Mouse (Mus musculus): ENCODE results near the gene Scrn3. TPM values are rescaled to one million over a fixed set of nuclear protein-coding genes. Genes with fewer than 3 reads are reported as not detected.

The Scrn3 gene
- total RNA-seq, 2 experiments from 2014 or later = 13.3 to 17.5 TPM

- intact Hi-C loops (cut with DNase I) = no loop called here
- DNase-seq (ENCODE audit: low spot score in 2 of 2) = no peak
Observed at GRCm38 (mm10) chr2:73359941-73360340, 47.5 kb downstream of the Scrn3 start.

- intact Hi-C loops (cut with DNase I) = no loop called here
- no peak for DNase-seq (ENCODE audit: low spot score in 2 of 2)
Observed at GRCm38 (mm10) chr2:73360536-73360935, 48.1 kb downstream of the Scrn3 start.

GRCm38 (mm10) chr2:73363448-73363847 is 51.0 kb downstream of the Scrn3 start:
- intact Hi-C loops (cut with DNase I) = no loop called here
- no peak for DNase-seq (ENCODE audit: low spot score in 2 of 2)

- DNase-seq (ENCODE audit: low spot score in 2 of 2) = no peak
- intact Hi-C loops (cut with DNase I) = no loop called here
Observed at GRCm38 (mm10) chr2:73371530-73372335, 59.3 kb downstream of the Scrn3 start.

GRCm38 (mm10) chr2:73378326-73378725 is 65.9 kb downstream of the Scrn3 start:
- intact Hi-C loops (cut with DNase I) = no loop called here

GRCm38 (mm10) chr2:73379656-73380055 is 67.3 kb downstream of the Scrn3 start:
- no peak for DNase-seq (ENCODE audit: low spot score in 2 of 2)
- intact Hi-C loops (cut with DNase I) = no loop called here

More at GRCm38 (mm10) chr2:73378326-73378725, 65.9 kb downstream of the Scrn3 start:
- no peak for DNase-seq (ENCODE audit: low spot score in 2 of 2)

GRCm38 (mm10) chr2:73380298-73380975 is 68.0 kb downstream of the Scrn3 start:
- intact Hi-C loops (cut with DNase I) = no loop called here
- no peak for DNase-seq (ENCODE audit: low spot score in 2 of 2)

- no peak for DNase-seq (ENCODE audit: low spot score in 2 of 2)
- intact Hi-C loops (cut with DNase I) = no loop called here
Observed at GRCm38 (mm10) chr2:73385172-73385571, 72.8 kb downstream of the Scrn3 start.

- intact Hi-C loops (cut with DNase I) = no loop called here
Observed at GRCm38 (mm10) chr2:73385641-73386355, 73.4 kb downstream of the Scrn3 start.

GRCm38 (mm10) chr2:73386356-73387046 is 74.1 kb downstream of the Scrn3 start, which contains the start of gene Gpr155:
Gpr155 (minus strand) TSS chr2:73386572.
- peak; percentile 97 to 99 for DNase-seq (ENCODE audit: low spot score in 2 of 2)
- intact Hi-C loops (cut with DNase I) = no loop called here

More at GRCm38 (mm10) chr2:73385641-73386355, 73.4 kb downstream of the Scrn3 start:
- peak in 1 of 2 experiments; percentile 15 for DNase-seq (ENCODE audit: low spot score in 2 of 2)

Other genes starting within 250 kb of the Scrn3 start
- gene Ola1, start 93.7 kb upstream of the Scrn3 start, total RNA-seq (2021) = 100 to 1,000 TPM in 1 of 2 experiments, 10 to 100 TPM in 1; 97.8 to 103 TPM
- 1 to 10 TPM; 2.5 to 4.1 TPM for gene Sp9, start 40.7 kb upstream of the Scrn3 start, total RNA-seq (2021)
- gene Cir1, start 100 bp downstream of the Scrn3 start, total RNA-seq (2021) = 10 to 100 TPM; 26.4 to 28.6 TPM
- 10 to 100 TPM; 32.7 to 45.7 TPM for gene Gpr155, start 74.0 kb downstream of the Scrn3 start, total RNA-seq (2021)
- gene Wipf1, start 217.1 kb downstream of the Scrn3 start, total RNA-seq (2021) = 1 to 10 TPM; 7.0 to 8.4 TPM

Data from left cerebral cortex, postnatal 25 days (tissue).